Mouse (Mus musculus): Measurements from ENCODE around the gene Nyap2. TPM values are rescaled to one million over a fixed set of nuclear protein-coding genes. Genes with fewer than 3 reads are reported as not detected.

The Nyap2 gene
- polyA plus RNA-seq, 1 experiment = not detected

- no peak for TF ChIP-seq GATA1 (IDR thresholded peaks at IDR 0.05; ENCODE audit: low read length)
Observed at GRCm38 (mm10) chr1:81285633-81286032, 208.9 kb downstream of the Nyap2 start.

GRCm38 (mm10) chr1:81287088-81287487 is 210.3 kb downstream of the Nyap2 start:
- no peak for TF ChIP-seq GATA1 (IDR thresholded peaks at IDR 0.05; ENCODE audit: low read length)

GRCm38 (mm10) chr1:81300735-81301134 is 224.0 kb downstream of the Nyap2 start:
- no peak for TF ChIP-seq GATA1 (IDR thresholded peaks at IDR 0.05; ENCODE audit: low read length)

GRCm38 (mm10) chr1:81301661-81302060 is 224.9 kb downstream of the Nyap2 start:
- TF ChIP-seq GATA1 (IDR thresholded peaks at IDR 0.05; ENCODE audit: low read length) = no peak

GRCm38 (mm10) chr1:81303389-81303788 is 226.6 kb downstream of the Nyap2 start:
- TF ChIP-seq GATA1 (IDR thresholded peaks at IDR 0.05; ENCODE audit: low read length) = no peak

GRCm38 (mm10) chr1:81307407-81307806 is 230.7 kb downstream of the Nyap2 start:
- no peak for TF ChIP-seq GATA1 (IDR thresholded peaks at IDR 0.05; ENCODE audit: low read length)

GRCm38 (mm10) chr1:81307934-81308333 is 231.2 kb downstream of the Nyap2 start:
- TF ChIP-seq GATA1 (IDR thresholded peaks at IDR 0.05; ENCODE audit: low read length) = no peak

GRCm38 (mm10) chr1:81310087-81310626 is 233.4 kb downstream of the Nyap2 start:
- TF ChIP-seq GATA1 (IDR thresholded peaks at IDR 0.05; ENCODE audit: low read length) = no peak

- no peak for TF ChIP-seq GATA1 (IDR thresholded peaks at IDR 0.05; ENCODE audit: low read length)
Observed at GRCm38 (mm10) chr1:81316403-81316994, 239.7 kb downstream of the Nyap2 start.

- TF ChIP-seq GATA1 (IDR thresholded peaks at IDR 0.05; ENCODE audit: low read length) = no peak
Observed at GRCm38 (mm10) chr1:81316995-81317413, 240.3 kb downstream of the Nyap2 start.

- TF ChIP-seq GATA1 (IDR thresholded peaks at IDR 0.05; ENCODE audit: low read length) = no peak
Observed at GRCm38 (mm10) chr1:81387722-81388121, 311.0 kb downstream of the Nyap2 start.
